Mouse (Mus musculus) left cerebral cortex, adult 8-10 months (tissue): ENCODE measurements around the gene 1700015F17Rik. TPM values are rescaled to one million over a fixed set of nuclear protein-coding genes. Genes with fewer than 3 reads are reported as not detected.

Experiments
- DNase-seq, 2 experiments: peaks; one replicate each; pipeline ENCODE4 v3.0.0; 2022; ENCODE audit warnings: low spot score in 2 of 2
- total RNA-seq, 4 experiments: library from RNA; stranded (reverse); gene quantifications; 2 replicates each; pipeline ENCODE4 v1.2.4; 2022

Gene 1700015F17Rik
- 1 to 10 TPM; 1.1 to 1.5 (median 1.4) TPM for total RNA-seq

DNA sequence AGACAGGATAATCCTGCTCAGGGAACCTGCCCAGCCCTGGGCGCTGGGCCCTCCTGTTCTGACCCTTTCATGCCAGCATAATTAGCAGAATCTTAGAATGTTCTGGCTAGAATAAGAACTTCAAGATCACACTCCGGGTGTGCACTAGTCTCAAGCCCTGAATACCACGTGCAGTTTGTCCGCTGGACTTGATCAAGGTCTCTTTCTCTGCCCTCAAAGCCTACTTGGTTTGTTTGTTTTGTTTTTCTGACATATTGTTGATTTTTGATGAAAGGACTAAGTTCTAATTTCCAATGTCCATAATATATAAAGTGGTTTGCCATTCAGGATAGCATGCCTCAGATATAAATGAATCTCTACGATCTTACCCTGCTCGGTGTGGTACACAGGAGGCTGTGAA is at the start of gene 1700015F17Rik:
1700015F17Rik (minus strand) TSS at position 101 of the 400 bp plus-strand sequence.
- DNase-seq, result no peak

DNA sequence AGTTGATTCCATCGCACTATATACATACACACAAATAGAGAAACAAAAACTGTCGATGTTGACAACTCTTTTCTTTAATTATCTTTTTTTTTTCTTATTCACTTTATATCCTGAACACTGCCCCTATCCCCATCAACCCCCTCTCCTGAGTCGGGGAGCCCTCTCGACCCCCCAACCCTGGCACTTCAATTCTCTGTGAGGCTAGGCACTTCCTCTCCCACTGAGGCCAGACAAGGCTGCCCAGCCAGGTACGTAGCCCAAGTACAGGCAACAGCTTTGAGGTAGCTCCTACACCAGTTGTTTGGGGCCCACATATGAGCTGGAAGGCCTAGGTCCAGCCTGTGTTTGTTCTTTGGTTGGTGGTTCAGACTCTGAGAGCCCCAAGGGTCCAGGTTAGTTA is 36.5 kb upstream of the 1700015F17Rik start:
- no peak for DNase-seq

DNA sequence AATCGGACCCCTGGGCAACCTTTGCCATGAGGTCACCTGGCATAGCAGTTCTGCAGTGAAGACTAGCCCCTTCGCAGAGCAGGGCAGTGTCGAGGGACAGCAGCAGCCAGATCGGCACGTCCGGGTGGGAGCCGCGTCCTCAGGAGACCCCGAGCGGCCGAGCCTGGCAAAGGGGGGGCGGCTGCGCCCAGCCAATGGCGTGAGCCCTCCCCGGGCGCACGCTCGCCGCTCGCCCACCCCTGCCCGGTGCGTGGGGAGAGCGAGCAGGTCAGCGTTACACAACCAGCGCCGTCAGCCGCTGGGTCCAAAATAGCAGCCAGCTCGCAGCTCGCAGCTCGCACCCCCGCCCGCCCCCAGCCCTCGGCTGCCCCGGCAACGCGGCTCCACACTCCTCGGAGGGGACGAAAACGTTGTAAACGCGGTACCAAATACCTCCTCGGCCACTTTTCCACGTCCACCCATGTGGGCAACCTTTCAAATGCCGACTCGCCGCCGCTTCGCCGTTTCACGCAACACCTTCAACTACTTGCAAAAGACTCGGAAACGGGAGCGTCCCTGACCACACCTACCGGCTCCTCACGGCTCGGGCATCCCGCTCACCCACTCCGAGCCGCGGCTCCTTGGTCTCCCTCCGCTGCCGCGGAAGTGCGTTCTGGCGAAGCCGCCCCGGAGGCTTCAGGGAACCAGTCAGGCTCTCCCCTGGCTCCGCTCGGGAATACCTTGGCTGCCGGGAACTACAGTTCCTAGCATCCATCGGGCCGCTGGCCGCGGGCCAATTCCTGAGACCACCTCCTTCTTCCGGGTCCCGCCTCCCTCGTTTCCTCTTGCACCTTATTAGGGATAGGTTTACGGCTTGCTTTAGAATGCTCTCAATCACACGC is 35.5 kb upstream of the 1700015F17Rik start, which contains the start of gene Cldn12:
Cldn12 (minus strand) TSS at position 763 of the 881 bp plus-strand sequence.
- DNase-seq, result peak; percentile 94 to 97

DNA sequence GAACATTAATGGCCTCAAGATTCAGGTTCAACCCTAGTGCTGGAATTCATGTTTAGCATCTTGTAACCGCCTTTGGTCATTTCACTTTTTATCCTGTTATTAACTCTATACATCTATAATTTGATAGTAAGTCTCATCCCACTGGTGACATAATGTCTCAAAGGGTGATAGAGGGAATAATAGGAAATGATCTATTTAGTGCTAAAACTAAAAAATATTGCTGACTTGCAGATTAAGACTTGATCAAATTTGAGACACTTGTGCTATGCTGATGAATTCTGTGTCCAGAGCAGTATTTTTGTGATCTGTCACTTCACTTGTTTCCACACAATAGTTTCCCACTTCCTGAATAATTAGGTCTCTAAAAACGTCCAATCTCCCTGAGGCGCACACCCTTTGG is 32.5 kb upstream of the 1700015F17Rik start:
- DNase-seq, result no peak

DNA sequence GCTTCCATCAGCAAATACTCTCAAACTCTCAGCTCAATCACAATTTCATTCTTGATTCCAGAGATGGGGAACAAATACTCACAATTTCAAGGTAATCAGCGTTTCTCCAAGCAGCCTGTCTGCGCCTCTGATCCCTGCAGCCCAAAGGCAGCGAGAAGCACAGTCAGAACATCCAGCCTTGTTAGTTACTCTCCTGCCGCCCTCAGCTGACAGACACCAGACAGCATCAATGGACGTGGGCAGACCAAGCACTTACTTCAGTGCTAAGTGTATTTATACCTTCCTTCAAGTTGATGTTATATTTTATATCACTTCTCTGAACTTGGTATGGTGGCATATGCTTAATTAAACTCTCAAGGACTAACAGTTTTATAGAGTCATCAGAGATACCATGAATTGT is 32.0 kb upstream of the 1700015F17Rik start:
- DNase-seq, result peak in 1 of 2 experiments; percentile 43

DNA sequence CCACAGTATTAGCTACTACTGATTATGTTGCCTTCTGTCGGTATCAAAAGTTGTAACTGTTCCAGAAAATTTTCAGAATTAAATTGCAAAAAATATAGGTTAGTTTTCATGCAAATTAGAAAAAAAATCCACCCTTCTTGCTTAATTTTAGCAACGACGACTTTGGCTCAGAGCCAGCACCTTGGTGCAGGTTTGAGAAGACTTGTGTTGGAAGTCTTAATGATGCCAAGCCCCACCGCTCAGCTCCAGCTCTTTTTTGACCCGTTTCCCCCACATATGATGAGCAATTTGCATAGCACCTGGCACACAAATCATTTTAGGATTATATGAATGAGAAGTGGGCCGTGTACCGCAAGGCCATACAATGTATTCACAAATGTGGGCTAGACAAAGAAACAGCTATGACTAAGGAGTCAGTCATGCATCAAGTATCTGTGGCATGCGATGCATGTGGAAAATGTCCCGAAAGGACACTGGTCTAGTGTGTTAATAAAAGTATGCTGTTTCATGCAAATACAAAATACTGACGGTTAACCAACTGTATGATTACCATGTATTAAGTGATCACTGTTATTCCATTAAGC is 31.5 kb upstream of the 1700015F17Rik start:
- DNase-seq, result no peak

DNA sequence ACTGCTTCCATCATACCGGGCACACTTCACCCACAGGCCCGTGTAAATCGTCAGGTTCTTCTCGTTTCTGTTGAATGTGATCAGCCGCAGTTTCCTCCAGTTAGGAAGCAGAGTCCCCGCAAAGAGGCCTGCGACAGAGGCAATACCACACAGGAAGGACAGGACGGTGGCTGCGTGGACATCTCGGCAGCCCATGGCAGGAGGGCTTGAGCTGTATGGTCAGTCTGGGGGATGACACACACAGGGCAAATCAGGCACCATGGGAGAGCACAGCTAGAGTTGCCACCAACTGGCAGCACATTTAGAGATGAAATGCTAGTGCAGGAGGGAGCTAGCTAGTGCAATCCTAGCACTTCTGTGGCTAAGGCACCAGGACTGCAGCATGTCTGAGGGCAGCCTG is 29.3 kb upstream of the 1700015F17Rik start:
- no peak for DNase-seq

DNA sequence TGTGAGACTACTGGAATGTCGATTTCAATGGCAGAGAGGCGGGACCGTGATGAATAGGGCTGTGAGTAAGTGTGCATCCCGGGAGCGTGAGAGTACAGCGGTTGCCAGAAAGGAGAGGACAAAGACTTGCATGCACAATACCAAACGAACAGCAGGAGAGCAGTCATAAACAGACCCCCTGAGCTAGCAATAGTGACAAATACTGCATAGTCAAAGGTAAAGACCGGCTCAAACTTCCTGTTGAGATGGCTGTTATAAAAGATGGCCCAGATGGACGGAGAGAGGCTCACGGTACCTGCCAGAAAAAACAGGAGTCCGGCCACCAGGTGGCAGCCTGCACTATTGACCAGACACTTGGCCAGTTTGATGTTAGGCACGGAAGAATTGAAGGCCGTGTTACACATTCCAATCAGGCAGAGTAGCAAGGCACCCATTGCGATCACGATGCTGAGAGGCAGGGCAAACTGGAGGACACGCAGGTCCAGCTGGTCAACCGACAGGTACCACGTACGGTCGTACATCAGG is 28.8 kb upstream of the 1700015F17Rik start:
- peak; percentile 40 to 49 for DNase-seq

DNA sequence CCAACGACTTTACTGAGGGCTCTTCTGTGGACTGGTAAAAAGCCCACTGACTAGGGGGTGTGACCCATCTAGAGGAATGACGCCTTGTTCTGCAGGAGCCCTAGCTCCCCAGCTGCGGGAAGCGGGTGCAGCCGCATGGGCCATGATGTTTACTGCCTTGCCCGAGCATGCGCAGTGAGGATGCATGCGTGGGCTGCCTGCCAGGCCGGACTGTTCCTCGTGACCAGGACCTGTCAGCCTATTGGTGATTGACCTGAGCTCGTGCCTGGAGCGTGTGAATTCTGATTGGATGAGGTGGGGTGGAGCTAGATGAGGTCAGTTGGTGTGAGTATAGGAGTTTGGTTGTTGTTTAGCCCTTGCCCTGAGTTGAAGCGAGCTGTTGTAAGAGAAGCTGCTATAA is 25.5 kb upstream of the 1700015F17Rik start:
- DNase-seq, result no peak

DNA sequence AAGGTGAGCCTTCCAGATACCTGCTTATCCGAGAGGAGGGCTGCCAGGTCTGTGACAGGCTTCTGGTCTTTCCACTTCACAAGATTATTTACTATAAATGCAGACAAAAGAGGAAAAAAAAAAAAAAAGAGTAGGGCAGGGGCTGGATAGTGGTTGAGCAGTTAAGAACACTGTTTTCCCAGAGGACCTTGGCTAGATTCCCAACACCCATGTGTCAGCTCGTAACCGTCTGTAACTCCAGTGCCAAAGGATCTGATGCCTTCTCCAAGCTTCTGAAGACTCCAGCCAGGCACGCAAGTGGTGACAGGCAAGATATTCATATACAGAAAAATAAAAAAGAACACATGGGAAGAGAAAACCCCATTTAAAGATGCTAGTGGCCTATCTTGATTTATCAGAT is 24.4 kb upstream of the 1700015F17Rik start:
- DNase-seq, result no peak

DNA sequence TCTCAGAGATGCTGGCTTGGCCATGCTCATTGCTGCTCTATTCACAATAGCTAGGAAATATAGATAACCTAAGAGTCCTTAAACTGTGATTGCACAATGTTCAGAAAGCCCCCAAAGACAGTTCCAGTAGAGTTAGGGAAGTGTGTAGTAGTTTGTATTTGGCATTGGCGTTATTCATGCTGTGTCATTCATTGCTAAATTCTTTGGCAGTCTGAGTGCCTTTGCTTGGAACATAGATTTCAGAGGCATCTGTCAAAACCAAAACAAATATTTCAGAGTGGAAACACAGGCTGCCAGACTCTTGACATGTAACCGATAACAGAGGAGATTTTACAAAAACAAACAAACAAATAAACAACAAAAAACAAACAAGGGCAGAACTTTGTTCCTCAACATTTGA is 22.6 kb upstream of the 1700015F17Rik start:
- DNase-seq, result no peak

DNA sequence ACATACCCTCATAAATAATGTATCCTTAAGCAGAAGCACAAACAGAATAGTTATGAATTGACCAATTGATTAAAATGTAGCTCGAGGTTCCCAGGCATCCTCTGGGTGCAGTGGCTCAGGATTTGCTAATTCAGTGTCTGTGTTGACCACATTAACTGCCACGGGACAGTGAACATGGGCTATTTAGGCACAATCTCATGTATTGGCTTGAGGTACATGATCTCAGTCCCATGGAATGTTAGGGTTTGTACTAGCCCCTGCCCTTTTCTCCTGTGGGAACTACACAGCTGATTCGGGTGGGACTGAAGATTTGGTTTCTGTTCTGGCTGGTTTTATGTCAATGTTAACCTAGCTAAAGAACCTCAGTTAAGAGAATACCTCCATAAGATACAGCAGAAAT is 17.4 kb upstream of the 1700015F17Rik start:
- no peak for DNase-seq

DNA sequence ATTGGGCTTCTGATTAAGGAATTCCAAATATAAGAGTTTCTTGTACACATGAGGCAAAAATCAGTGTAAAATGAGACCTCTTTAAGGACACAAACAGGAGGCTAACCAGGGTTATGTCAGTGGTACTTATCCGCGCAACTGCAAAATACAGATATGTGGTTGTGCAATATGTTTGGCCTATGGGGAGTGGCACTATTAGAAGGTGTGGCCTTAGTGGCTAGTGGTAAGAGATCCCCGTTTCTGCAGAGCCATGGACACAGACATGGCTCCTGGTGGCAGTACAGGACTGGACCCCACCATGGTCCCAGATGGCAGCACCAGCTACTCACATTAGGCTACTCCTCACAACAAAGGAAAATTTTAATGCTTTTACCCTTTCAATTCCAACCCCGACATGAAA is 16.1 kb upstream of the 1700015F17Rik start:
- no peak for DNase-seq

DNA sequence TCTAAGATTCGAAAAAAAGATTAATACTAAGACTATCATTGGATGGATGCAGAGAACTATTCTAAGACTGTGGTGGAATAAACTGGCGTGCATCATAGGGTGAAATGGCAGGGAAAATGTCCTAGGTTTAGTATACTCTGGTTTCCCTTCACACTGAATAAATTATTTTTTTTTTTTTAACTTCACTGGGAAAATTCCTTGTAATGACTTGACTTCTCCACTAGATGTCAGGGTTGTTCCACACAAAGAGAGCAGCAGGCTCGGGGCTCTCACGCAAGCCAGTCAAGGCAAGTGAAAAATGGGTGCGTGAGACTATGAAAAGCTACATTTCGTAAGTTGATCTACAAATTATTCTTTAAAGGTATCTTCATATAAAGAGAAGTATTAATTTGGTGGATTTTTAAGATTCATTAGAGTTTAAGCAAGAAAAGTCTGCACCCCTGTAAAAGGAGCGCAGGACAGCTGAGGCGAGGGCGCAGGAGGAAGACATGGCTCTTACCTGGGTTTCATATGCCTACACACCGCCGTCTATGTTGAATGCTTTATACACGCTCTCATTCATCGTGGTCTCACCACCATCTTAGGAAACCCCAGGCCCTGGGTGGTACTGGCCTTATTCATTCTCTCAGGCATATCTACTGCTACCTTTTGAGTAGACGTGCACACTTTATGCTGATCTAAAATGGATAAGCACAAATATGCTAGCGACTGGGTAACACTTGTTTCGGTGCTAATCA is 15.5 kb upstream of the 1700015F17Rik start:
- DNase-seq, result no peak

DNA sequence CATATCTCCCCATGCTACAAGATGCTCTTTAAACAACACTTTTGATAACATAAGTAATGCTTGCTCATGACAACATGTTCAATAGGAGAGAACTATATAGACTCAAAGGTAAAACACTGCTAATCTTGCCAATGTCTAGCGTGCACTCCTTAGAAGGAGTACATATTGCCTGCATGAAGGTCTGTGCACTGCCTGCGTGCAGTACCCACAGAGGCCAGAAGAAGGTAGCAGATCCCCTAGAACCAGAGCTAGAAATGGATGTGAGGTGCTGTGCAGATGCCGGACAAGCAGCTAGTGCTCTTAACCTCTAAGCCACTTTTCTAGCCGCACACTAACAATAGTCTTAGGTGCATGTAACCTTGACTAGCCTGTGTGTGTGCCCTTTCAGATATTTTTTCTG is 13.2 kb upstream of the 1700015F17Rik start:
- DNase-seq, result no peak

DNA sequence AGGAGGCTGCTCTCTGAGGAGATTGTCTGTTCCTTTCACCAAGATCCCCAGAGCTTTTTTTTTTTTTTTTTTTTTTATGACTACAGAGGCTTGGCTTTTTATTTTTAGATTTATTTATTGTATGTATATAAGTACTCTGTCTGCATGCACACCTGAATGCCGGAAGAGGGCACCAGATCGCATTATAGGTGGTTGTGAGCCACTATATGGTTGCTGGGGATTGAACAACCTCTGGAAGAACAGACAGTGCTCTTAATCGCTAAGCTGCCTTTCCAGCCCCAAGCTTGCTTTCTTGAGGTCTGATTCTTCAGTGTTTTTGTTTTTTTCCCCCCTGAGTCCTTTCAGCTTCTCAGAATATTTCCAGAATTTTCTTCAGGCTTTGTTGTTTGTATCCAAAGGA is 7.1 kb upstream of the 1700015F17Rik start:
- DNase-seq, result no peak

DNA sequence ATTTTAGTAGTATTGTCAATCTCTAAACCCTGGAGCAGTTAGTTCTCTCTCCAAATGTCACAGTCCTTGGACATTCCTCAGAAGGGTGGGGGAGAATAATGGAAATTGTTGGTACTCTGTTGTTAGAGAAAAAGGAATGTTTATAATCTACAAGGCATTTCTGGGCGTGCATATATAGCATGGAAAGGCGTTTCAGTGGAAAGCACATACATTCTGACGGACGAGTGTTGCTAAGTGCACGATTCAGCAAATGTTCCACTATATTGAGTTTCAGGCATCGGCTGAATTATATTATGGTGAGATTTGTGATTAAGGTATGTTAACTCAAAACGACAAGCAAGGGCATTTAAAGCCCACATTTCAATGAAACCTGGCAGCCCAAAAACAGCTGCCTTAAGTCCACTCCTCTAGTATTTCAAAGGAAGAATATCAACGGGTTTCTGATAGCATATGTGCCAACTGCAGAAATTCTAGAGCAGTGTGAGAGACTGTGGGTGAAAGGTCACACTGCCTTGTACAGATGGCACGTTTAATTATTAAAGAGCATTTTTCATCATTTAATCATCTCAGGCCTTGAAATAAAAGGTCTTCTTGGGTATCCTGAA is 4.4 kb upstream of the 1700015F17Rik start:
- no peak for DNase-seq

DNA sequence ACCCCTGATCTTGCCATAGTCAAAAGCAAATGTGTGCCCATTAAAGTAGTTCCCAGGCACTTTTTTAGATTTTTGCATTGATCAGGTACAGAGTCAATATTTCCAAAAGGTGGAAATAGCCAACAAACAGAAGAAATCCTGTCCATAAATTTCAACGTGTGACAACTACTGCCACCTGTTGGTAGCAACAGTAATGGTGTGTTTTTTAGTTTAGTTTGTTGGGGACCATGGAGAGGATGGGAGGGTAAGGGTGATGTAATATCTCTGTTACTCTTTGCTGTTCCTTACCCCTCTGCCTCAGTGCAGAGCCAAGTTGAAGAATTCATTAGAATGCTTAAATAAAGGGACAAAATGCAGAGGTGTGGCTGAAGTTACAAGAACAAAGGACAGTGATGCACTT is 2.7 kb upstream of the 1700015F17Rik start:
- DNase-seq, result no peak

DNA sequence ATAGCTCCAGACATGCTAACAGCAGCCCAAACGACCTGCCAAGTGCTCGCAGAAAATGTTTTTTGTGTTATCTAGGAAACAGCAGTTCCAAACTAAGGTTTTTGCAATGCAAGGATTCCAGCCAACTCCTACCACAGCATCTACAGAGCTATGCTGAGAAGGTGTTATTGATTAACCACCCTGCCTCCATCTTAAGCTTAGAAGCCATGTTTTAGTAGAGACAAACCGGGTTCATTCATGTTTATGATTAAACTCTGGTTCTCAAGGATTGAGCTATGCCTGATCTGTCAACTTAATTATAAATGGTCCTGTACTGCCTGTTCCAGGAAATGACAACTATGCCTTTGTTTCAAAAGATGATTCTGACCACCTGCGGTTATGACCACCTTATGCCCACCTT is 2.8 kb downstream of the 1700015F17Rik start:
- DNase-seq, result no peak

DNA sequence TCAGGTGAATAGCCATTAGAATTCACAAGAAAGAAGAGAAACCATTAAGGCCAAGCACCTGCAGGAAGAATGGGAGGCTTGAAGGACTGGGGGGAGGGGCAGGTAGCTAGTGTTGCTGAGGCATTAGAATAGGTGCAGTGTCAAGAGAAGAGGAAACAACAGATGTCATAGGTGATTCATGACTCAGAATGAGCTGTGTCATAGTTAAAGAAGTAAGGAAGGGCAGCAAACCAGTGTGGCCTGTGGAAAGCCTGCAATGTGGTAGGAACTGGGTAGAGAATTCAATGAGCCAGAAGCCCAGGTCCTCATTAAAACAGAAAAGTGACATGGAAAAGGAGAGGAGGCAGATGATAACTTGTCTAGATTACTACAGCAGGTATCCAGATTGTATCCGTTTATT is 13.7 kb downstream of the 1700015F17Rik start:
- DNase-seq, result no peak

DNA sequence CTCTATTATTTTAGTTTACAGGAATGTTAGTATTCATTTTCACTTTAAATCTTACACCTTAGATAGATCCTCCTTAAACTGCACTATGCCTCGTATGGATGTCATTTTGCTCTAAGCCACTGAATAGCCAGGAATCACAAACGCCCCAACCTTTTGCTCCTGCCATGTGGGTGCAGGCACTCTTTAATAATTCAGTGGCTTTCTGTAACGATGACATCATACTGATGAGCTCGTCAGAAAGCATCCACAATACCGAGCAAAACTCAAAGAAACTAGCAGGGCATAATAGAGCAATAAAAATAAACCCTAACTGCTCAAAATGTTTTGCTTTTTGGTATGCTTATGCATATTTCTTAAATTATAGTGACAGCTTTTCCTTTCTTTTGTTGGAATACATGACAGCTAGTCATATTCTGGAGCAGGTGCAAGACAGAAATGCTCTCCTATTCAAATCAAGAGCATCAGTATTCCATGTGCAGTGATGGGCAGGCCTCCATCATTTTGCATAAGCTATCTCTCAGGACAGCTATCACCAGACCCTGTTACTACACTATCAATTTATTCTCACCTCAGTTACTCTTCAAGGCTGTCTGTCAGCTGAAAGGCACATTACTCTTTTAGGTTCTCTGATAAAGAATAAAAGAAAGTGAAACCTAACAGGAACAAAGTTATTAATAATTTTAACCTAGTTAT is 47.1 kb downstream of the 1700015F17Rik start:
- DNase-seq, result no peak
